Mouse (Mus musculus) ES-E14 (cell line): ENCODE measurements around the gene Klf6.

ENCODE experiments used
- HCFC1 ChIP-seq: IDR thresholded peaks from 2 replicates; pipeline ENCODE4 v1.6.1; 2012; ENCODE audit warnings: low read length, inconsistent platforms, borderline replicate concordance; ENCODE audit not compliant: insufficient read depth
- MAFK ChIP-seq: IDR thresholded peaks from 2 replicates; pipeline ENCODE4 v1.6.1; 2014; ENCODE audit warnings: mild to moderate bottlenecking, low read depth, low read length, inconsistent platforms; ENCODE audit not compliant: insufficient read depth
- ZNF384 ChIP-seq: IDR thresholded peaks from 2 replicates; pipeline ENCODE4 v1.6.1; 2012; ENCODE audit warnings: low read depth, low read length, inconsistent platforms

DNA sequence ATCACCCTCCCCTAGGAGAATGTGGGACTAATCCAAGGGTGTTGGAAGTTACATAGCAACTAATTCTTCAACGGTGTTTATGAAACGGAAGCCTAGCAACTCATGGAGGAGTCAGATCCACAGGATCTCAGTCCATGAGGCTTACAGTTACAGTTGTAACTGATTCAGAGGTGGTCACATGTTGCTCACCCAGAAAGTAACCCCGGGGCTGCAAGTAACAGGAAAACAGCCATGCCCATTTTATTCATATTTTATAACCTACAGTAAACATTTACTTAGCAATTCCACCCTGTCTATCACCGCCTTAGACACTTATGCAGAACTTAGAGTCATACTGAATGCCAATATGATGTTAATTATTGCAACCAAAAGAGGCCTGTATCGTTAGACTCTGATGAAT, 16.9 kb upstream of the Klf6 start:
- TF ChIP-seq ZNF384 (no peak), MAFK (no peak), HCFC1 (no peak)
